Mouse (Mus musculus) MEL (cell line): ENCODE results near the gene Acot11. TPM values are rescaled to one million over a fixed set of nuclear protein-coding genes. Genes with fewer than 3 reads are reported as not detected.

Experiments
- DNase-seq: peaks from one replicate; pipeline ENCODE4 v3.0.0; 2011; ENCODE audit warnings: low read depth, low spot score
- H3K27ac ChIP-seq: 2 replicates; pipeline ENCODE4 v1.5.1; 2012; ENCODE audit warnings: low read depth, mild to moderate bottlenecking, control low read depth, low read length, moderate library complexity; ENCODE audit not compliant: control insufficient read depth
- H3K27me3 ChIP-seq, 2 experiments: fragments of 150-350 bp in 1 of 2; sonication (generic) in 1 of 2; 2 replicates each; pipeline ENCODE4 v1.6.1; 2012; ENCODE audit warnings: low read length in 2 of 2, mild to moderate bottlenecking in 2 of 2, improper control_type of control experiment in 1 of 2, moderate library complexity in 1 of 2; ENCODE audit not compliant: insufficient read depth in 2 of 2, control insufficient read depth in 1 of 2
- H3K36me3 ChIP-seq, 2 experiments: 2 replicates each; pipeline ENCODE4 v1.6.1; 2012 to 2014; ENCODE audit warnings: low read length in 2 of 2, improper control_type of control experiment in 1 of 2, inconsistent platforms in 1 of 2, mild to moderate bottlenecking in 1 of 2; ENCODE audit not compliant: insufficient read depth in 2 of 2, control insufficient read depth in 1 of 2
- H3K4me1 ChIP-seq, 2 experiments: fragments of 150-350 bp in 1 of 2; sonication (generic) in 1 of 2; 2 replicates each; pipeline ENCODE4 v1.6.1; 2012; ENCODE audit warnings: low read length in 2 of 2, improper control_type of control experiment in 1 of 2, mild to moderate bottlenecking in 1 of 2; ENCODE audit not compliant: insufficient read depth in 2 of 2, control insufficient read depth in 1 of 2
- H3K4me3 ChIP-seq, 2 experiments: fragments of 150-350 bp in 1 of 2; sonication (generic) in 1 of 2; 2 replicates each; pipeline ENCODE4 v1.5.1; 2012; ENCODE audit warnings: low read depth in 2 of 2, low read length in 2 of 2, mild to moderate bottlenecking in 2 of 2, moderate library complexity in 2 of 2, control low read depth in 1 of 2, improper control_type of control experiment in 1 of 2; ENCODE audit not compliant: control insufficient read depth in 1 of 2, insufficient read depth in 1 of 2
- H3K79me2 ChIP-seq: 2 replicates; pipeline ENCODE4 v1.6.1; 2012; ENCODE audit warnings: mild to moderate bottlenecking, low read length, moderate library complexity; ENCODE audit not compliant: control insufficient read depth, poor library complexity, insufficient read depth
- H3K9ac ChIP-seq: 2 replicates; pipeline ENCODE4 v1.6.1; 2012; ENCODE audit warnings: low read depth, mild to moderate bottlenecking, control low read depth, low read length, moderate library complexity; ENCODE audit not compliant: control insufficient read depth, poor library complexity, severe bottlenecking
- H3K9me3 ChIP-seq: fragments of 150-350 bp; sonication (generic); replicated peaks from 2 replicates; pipeline ENCODE4 v1.6.1; 2012; ENCODE audit warnings: mild to moderate bottlenecking, low read length, improper control_type of control experiment, moderate library complexity; ENCODE audit not compliant: insufficient read depth
- CHD2 ChIP-seq: IDR thresholded peaks from 2 replicates; pipeline ENCODE4 v1.6.1; 2011; ENCODE audit warnings: low read length, improper control_type of control experiment
- CTCF ChIP-seq, 3 experiments: IDR thresholded peaks in 2 of 3; conservative IDR thresholded peaks in 1 of 3; 2 replicates each; pipeline ENCODE4 v1.5.1; 2011 to 2012; ENCODE audit warnings: low read length in 3 of 3, low read depth in 2 of 3, mild to moderate bottlenecking in 2 of 3, improper control_type of control experiment in 1 of 3, inconsistent platforms in 1 of 3, mixed read lengths in 1 of 3, moderate library complexity in 1 of 3; ENCODE audit not compliant: control insufficient read depth in 1 of 3, insufficient read depth in 1 of 3, poor library complexity in 1 of 3, severe bottlenecking in 1 of 3
- E2F4 ChIP-seq: IDR thresholded peaks from 2 replicates; pipeline ENCODE4 v1.6.1; 2011; ENCODE audit warnings: low read depth, low read length, improper control_type of control experiment, borderline replicate concordance
- EP300 ChIP-seq, 2 experiments: IDR thresholded peaks; 2 replicates each; pipeline ENCODE4 v1.6.1; 2011; ENCODE audit warnings: improper control_type of control experiment in 2 of 2, low read length in 2 of 2, low read depth in 1 of 2, mild to moderate bottlenecking in 1 of 2
- ETS1 ChIP-seq: IDR thresholded peaks from 2 replicates; pipeline ENCODE4 v1.6.1; 2012; ENCODE audit warnings: low read depth, mild to moderate bottlenecking, inconsistent platforms, low read length, improper control_type of control experiment, moderate library complexity
- GATA1 ChIP-seq: IDR thresholded peaks from 2 replicates; pipeline ENCODE4 v1.6.1; 2011; ENCODE audit warnings: low read depth, low read length, improper control_type of control experiment
- HCFC1 ChIP-seq: IDR thresholded peaks from 2 replicates; pipeline ENCODE4 v1.6.1; 2012; ENCODE audit warnings: low read depth, mild to moderate bottlenecking, inconsistent platforms, low read length, improper control_type of control experiment, moderate library complexity
- JUND ChIP-seq: IDR thresholded peaks from 2 replicates; pipeline ENCODE4 v1.6.1; 2011; ENCODE audit warnings: low read depth, mild to moderate bottlenecking, improper control_type of control experiment, low read length
- MAFK ChIP-seq: IDR thresholded peaks from 2 replicates; pipeline ENCODE4 v1.6.1; 2011; ENCODE audit warnings: low read depth, mild to moderate bottlenecking, low read length, improper control_type of control experiment, borderline replicate concordance
- MAX ChIP-seq: IDR thresholded peaks from 2 replicates; pipeline ENCODE4 v1.6.1; 2011; ENCODE audit warnings: low read length, improper control_type of control experiment
- MEF2A ChIP-seq: IDR thresholded peaks from 2 replicates; pipeline ENCODE4 v1.6.1; 2014; ENCODE audit warnings: low read depth, mild to moderate bottlenecking, inconsistent platforms, low read length, improper control_type of control experiment; ENCODE audit not compliant: poor library complexity, insufficient replicate concordance, severe bottlenecking; ENCODE audit errors: extremely low read depth
- MXI1 ChIP-seq: IDR thresholded peaks from 2 replicates; pipeline ENCODE4 v1.6.1; 2011; ENCODE audit warnings: mild to moderate bottlenecking, low read depth, low read length, improper control_type of control experiment
- MYC ChIP-seq: IDR thresholded peaks from 2 replicates; pipeline ENCODE4 v1.6.1; 2011; ENCODE audit warnings: low read depth, mild to moderate bottlenecking, low read length, improper control_type of control experiment, moderate library complexity
- NRF1 ChIP-seq: IDR thresholded peaks from 2 replicates; pipeline ENCODE4 v1.6.1; 2014; ENCODE audit warnings: low read depth, mild to moderate bottlenecking, inconsistent platforms, low read length, improper control_type of control experiment, moderate library complexity; ENCODE audit not compliant: poor library complexity, insufficient read depth, severe bottlenecking
- POLR2A ChIP-seq, 2 experiments: IDR thresholded peaks; 2 replicates each; pipeline ENCODE4 v1.6.1; 2011 to 2012; ENCODE audit warnings: low read length in 2 of 2, mild to moderate bottlenecking in 2 of 2, control low read depth in 1 of 2, improper control_type of control experiment in 1 of 2, low read depth in 1 of 2, moderate library complexity in 1 of 2; ENCODE audit not compliant: control insufficient read depth in 1 of 2, insufficient read depth in 1 of 2, poor library complexity in 1 of 2
- POLR2AphosphoS2 ChIP-seq: IDR thresholded peaks from 2 replicates; pipeline ENCODE4 v1.6.1; 2011; ENCODE audit warnings: low read length, improper control_type of control experiment
- POLR2AphosphoS5 ChIP-seq: IDR thresholded peaks from 2 replicates; pipeline ENCODE4 v1.6.1; 2012; ENCODE audit warnings: low read depth, borderline replicate concordance, mild to moderate bottlenecking, inconsistent platforms, low read length, moderate library complexity, mixed read lengths
- RCOR1 ChIP-seq: IDR thresholded peaks from 2 replicates; pipeline ENCODE4 v1.6.1; 2012; ENCODE audit warnings: low read depth, mild to moderate bottlenecking, inconsistent platforms, low read length, improper control_type of control experiment
- SIN3A ChIP-seq: IDR thresholded peaks from 2 replicates; pipeline ENCODE4 v1.6.1; 2012; ENCODE audit warnings: low read length, improper control_type of control experiment, inconsistent platforms
- SMC3 ChIP-seq: IDR thresholded peaks from 2 replicates; pipeline ENCODE4 v1.6.1; 2011; ENCODE audit warnings: low read depth, low read length, improper control_type of control experiment
- TBP ChIP-seq: IDR thresholded peaks from 2 replicates; pipeline ENCODE4 v1.8.0; 2011; ENCODE audit warnings: low read depth, low read length, improper control_type of control experiment
- UBTF ChIP-seq: IDR thresholded peaks from 2 replicates; pipeline ENCODE4 v1.6.1; 2012; ENCODE audit warnings: low read depth, mild to moderate bottlenecking, inconsistent platforms, low read length, improper control_type of control experiment, moderate library complexity, borderline replicate concordance; ENCODE audit not compliant: insufficient read depth
- USF1 ChIP-seq: IDR thresholded peaks from 2 replicates; pipeline ENCODE4 v1.6.1; 2014; ENCODE audit warnings: low read depth, mild to moderate bottlenecking, inconsistent platforms, low read length, improper control_type of control experiment, moderate library complexity
- ZKSCAN1 ChIP-seq: IDR thresholded peaks from 2 replicates; pipeline ENCODE4 v1.6.1; 2012; ENCODE audit warnings: low read depth, mild to moderate bottlenecking, inconsistent platforms, low read length, improper control_type of control experiment, moderate library complexity
- polyA plus RNA-seq, 2 experiments: library from polyadenylated mRNA; stranded (reverse) in 1 of 2; unstranded in 1 of 2; fragments of >175 nt in 1 of 2; fragments of >200 nt in 1 of 2; gene quantifications; 2 replicates each; pipeline versions ENCODE4 v1.2.1 to v1.2.4; 2012; ENCODE audit warnings: low replicate concordance in 2 of 2, low read depth in 1 of 2; ENCODE audit not compliant: insufficient read length in 2 of 2, insufficient read depth in 1 of 2, missing spikeins in 1 of 2
- total RNA-seq: library from RNA; depleted of rRNA; stranded (reverse); fragments of 300-350 nt; gene quantifications from 2 replicates; pipeline ENCODE4 v1.2.3, GENCODE M21; 2012

Acot11 gene
- total and polyA plus RNA-seq, 3 experiments = 1.5 to 2.5 TPM; not detected in 1

DNA sequence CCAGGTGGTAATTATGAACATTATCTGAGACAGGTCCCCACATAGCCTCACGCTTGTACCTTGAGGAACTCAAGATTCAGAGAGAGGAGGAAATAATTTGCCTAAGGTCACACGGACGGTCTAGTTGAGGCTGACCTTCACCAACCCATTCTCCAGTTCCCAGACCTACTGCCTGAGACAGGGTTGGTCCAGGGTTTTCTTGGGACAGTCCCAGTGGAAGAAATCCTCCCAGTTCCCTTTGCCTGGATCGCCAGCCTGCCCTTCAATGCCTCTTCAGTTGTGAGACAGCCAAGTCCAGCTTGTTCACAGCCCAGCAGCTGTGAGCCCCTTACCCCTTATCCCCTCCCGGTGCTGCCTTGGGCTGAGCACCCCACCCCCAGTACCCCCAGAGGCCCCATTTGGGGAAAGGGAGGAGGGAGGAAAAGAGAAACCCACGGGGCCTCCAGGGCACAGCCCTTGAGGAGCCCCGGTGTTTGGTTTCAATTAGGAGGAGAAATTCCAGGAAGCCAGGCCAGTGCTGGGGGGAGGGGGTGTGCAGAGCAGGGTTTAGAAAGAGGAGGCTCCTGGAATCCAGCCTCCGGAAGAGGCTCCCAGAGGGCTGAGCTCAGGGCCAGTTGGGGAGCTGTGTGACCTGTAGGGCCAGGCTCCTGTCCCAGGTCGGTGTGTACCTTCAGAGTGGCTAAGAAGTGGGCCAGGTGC, 42.9 kb upstream of the Acot11 start:
- no peak overlapping the region for H3K4me3 ChIP-seq
- H3K27ac ChIP-seq = no peak overlapping the region
- DNase-seq = no peak
- H3K27me3 ChIP-seq = no peaks in the 10 kb centered on the region
- peaks cover 0 to 14% of the 10 kb centered on the region in 2 experiments; a peak in 2 of 4 replicates for H3K4me1 ChIP-seq
- H3K36me3 ChIP-seq = peaks cover 0 to 3% of the 10 kb centered on the region in 2 experiments; a peak in 2 of 4 replicates
- no peaks in the 10 kb centered on the region for H3K9me3 ChIP-seq
- TF ChIP-seq GATA1 (no peak), SMC3 (no peak), CTCF (IDR thresholded peaks at IDR 0.05 in 2 of 3, conservative IDR thresholded peaks at IDR 0.05 in 1 of 3; ENCODE audit: control insufficient read depth in 1 of 3, insufficient read depth in 1 of 3, low read depth in 2 of 3, low read length in 3 of 3, poor library complexity in 1 of 3, severe bottlenecking in 1 of 3) (no peak), UBTF (no peak), ETS1 (no peak), MXI1 (no peak), POLR2AphosphoS2 (no peak), HCFC1 (no peak), MAX (no peak), ZKSCAN1 (no peak), JUND (no peak), SIN3A (no peak), TBP (no peak), E2F4 (no peak), USF1 (no peak)
- no peak overlapping the region for H3K9ac ChIP-seq
- H3K79me2 ChIP-seq = no peaks in the 10 kb centered on the region

DNA sequence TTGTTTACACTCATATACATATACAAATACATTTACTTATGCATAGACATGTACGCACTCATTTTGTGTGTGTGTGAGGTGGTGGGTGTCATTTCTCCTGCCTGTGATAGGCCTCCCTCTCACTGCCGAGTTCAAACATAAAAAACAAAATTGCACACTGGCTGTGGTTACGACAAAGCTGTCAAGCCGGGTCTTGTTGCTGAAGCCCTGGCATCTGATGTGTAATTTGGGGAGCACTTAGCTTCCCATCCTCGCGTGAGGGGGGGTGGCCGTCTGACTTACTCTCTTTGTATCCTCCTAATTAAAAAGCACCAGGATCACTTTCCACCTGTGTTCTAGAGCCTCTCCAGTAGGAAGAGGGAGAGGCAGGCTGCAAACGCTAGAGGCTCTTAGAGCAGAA, 37.8 kb upstream of the Acot11 start:
- H3K27me3 ChIP-seq = no peaks in the 10 kb centered on the region
- TF ChIP-seq ETS1 = no peak
- TF ChIP-seq HCFC1 = no peak
- no peak for TF ChIP-seq ZKSCAN1
- TF ChIP-seq NRF1 = no peak
- TF ChIP-seq MAFK = no peak
- TF ChIP-seq E2F4 = no peak
- no peak for TF ChIP-seq MYC
- no peak for TF ChIP-seq POLR2A (IDR thresholded peaks at IDR 0.05; ENCODE audit: control insufficient read depth in 1 of 2, insufficient read depth in 1 of 2, low read depth in 1 of 2, low read length in 2 of 2, poor library complexity in 1 of 2)
- TF ChIP-seq UBTF = no peak
- TF ChIP-seq RCOR1 = no peak
- no peak for TF ChIP-seq EP300 (IDR thresholded peaks at IDR 0.05; ENCODE audit: low read depth in 1 of 2, low read length in 2 of 2)
- no peak for TF ChIP-seq POLR2AphosphoS5
- no peak for TF ChIP-seq SMC3
- no peak for TF ChIP-seq MEF2A
- no peak for TF ChIP-seq CHD2
- TF ChIP-seq POLR2AphosphoS2 = no peak
- no peak for TF ChIP-seq TBP
- no peaks in the 10 kb centered on the region for H3K9me3 ChIP-seq
- DNase-seq = no peak
- peaks cover 2% of the 10 kb centered on the region; the same call in 1 of the 2 replicates for H3K79me2 ChIP-seq
- no peak overlapping the region for H3K9ac ChIP-seq
- peaks cover 0 to 24% of the 10 kb centered on the region in 2 experiments; a peak in 3 of 4 replicates for H3K4me1 ChIP-seq
- H3K27ac ChIP-seq = no peak overlapping the region
- peaks cover 0 to 8% of the 10 kb centered on the region in 2 experiments; a peak in 2 of 4 replicates for H3K36me3 ChIP-seq
- no peak overlapping the region for H3K4me3 ChIP-seq
